Mouse (Mus musculus): ENCODE results near the gene Gm8011. TPM values are rescaled to one million over a fixed set of nuclear protein-coding genes. Genes with fewer than 3 reads are reported as not detected.
"Not testable (repeated sequence)": the region's sequence is repeated elsewhere in the genome, so short reads cannot be mapped to it uniquely, and the experiment has no call there.

The Gm8011 gene
- polyA plus RNA-seq (2012; rRNA removed), result not detected in 2 replicates

DNA sequence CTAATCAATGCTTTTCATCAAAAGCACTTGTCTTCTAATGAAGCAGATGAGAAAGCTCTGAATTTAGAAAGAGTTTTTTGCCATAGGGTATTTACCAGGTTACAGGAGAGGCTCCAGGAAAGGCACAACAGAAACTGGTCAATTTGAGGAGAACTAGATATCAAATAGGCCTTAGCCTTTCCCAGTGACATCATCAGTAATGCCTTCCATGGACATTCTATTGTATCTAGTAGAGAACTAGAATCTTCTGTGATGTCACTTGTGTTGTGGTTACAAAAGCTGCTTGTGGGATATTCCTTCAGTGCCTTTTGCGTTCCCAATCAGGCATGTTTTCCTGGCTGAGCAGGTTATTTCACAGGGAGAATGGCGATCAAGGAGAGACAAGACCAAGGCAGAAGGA is at the start of gene Gm8011:
TSS of gene Gm8011 (plus strand) at position 301 of the 400 bp plus-strand sequence.
- H3K27ac ChIP-seq (ENCODE audit: control insufficient read depth, insufficient read depth, low read length); H3K4me1 ChIP-seq (replicated peaks; ENCODE audit: control insufficient read depth, insufficient read depth, low read length); H3K4me3 ChIP-seq (ENCODE audit: control insufficient read depth, insufficient read depth, low read length); H3K36me3 ChIP-seq (ENCODE audit: control insufficient read depth, insufficient read depth, low read length); H3K27me3 ChIP-seq (ENCODE audit: control insufficient read depth, insufficient read depth, low read length); DNase-seq: not testable (repeated sequence)
- WGBS, result 70% methylated on average over 2 of the region's 2 CpGs

- H3K27me3 ChIP-seq (ENCODE audit: control insufficient read depth, insufficient read depth, low read length); H3K36me3 ChIP-seq (ENCODE audit: control insufficient read depth, insufficient read depth, low read length); H3K27ac ChIP-seq (ENCODE audit: control insufficient read depth, insufficient read depth, low read length); H3K4me3 ChIP-seq (ENCODE audit: control insufficient read depth, insufficient read depth, low read length); H3K4me1 ChIP-seq (replicated peaks; ENCODE audit: control insufficient read depth, insufficient read depth, low read length); DNase-seq: not testable (repeated sequence)
- 98% methylated on average over 2 of the region's 4 CpGs for WGBS
Measured at GRCm38 (mm10) chr14:42439573-42439972, 24.1 kb upstream of the Gm8011 start, which contains the start of gene Gm8005. Gene Gm8005, minus strand, starts transcription at chr14:42439673.

DNA sequence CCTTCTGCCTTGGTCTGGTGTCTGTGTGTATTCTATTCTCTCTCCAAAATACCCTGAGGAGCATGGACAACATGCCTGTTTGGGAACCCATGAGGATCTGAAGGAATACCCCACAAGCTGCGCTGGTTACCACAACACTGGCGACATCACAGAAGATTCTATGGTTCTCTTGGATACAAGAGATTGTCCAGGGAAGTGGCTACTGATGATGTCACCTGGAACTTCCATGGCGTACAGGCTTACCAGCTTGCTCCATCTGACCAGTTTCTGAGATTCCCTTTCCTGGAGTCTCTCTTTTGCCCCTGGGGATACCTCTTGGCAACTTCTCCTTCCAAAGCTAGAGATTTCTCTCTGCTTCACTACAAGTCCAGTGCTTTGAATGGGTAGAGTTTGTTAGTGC is 38.6 kb downstream of the Gm8011 start, which contains the start of gene Gm8020:
TSS of gene Gm8020 (minus strand) at position 101 of the 400 bp plus-strand sequence.
- 82% methylated on average over 2 of the region's 3 CpGs for WGBS
- not testable (repeated sequence) for H3K27me3 ChIP-seq (ENCODE audit: control insufficient read depth, insufficient read depth, low read length); H3K27ac ChIP-seq (ENCODE audit: control insufficient read depth, insufficient read depth, low read length); DNase-seq; H3K4me1 ChIP-seq (replicated peaks; ENCODE audit: control insufficient read depth, insufficient read depth, low read length); H3K36me3 ChIP-seq (ENCODE audit: control insufficient read depth, insufficient read depth, low read length); H3K4me3 ChIP-seq (ENCODE audit: control insufficient read depth, insufficient read depth, low read length)

Other genes starting within 250 kb of the Gm8011 start
- gene Gm17026, start 203.8 kb upstream of the Gm8011 start, polyA plus RNA-seq (2012; rRNA removed), result not detected in 2 replicates
- not detected in 2 replicates for gene Gm9611, start 166.5 kb upstream of the Gm8011 start, polyA plus RNA-seq (2012; rRNA removed)
- gene Gm7995, start 153.7 kb upstream of the Gm8011 start, polyA plus RNA-seq (2012; rRNA removed), result not detected in 2 replicates
- gene Gm8005, start 24.2 kb upstream of the Gm8011 start, polyA plus RNA-seq (2012; rRNA removed), result not detected in 2 replicates
- gene Gm8020, start 38.5 kb downstream of the Gm8011 start, polyA plus RNA-seq (2012; rRNA removed), result not detected in 2 replicates
- not detected in 2 replicates for gene Gm8024, start 60.4 kb downstream of the Gm8011 start, polyA plus RNA-seq (2012; rRNA removed)
- not detected in 2 replicates for gene Gm17124, start 136.0 kb downstream of the Gm8011 start, polyA plus RNA-seq (2012; rRNA removed)
- gene Gm3633, start 178.0 kb downstream of the Gm8011 start, polyA plus RNA-seq (2012; rRNA removed), result not detected in 2 replicates
- not detected in 2 replicates for gene Gm10378, start 192.1 kb downstream of the Gm8011 start, polyA plus RNA-seq (2012; rRNA removed)